Mouse (Mus musculus): ENCODE data around the gene Rnf114. TPM values are rescaled to one million over a fixed set of nuclear protein-coding genes. Genes with fewer than 3 reads are reported as not detected.
A peak's percentile ranks its signal among the peaks of the same experiment; 100 is the strongest.

Gene Rnf114
- polyA plus RNA-seq, 1 experiment from 2014 or later, result 112 TPM

GRCm38 (mm10) chr2:167490813-167491525 is 1.5 kb upstream of the Rnf114 start:
- Histone ChIP-seq H3K36me3 (no peaks in the 10 kb centered on the region), H3K9me3 (no peaks in the 10 kb centered on the region), H3K9ac (peak overlapping the region; percentile 99), H3K27ac (replicated peaks) (peak overlapping the region; percentile 99), H3K4me3 (peak overlapping the region; percentile 100), H3K4me1 (replicated peaks) (peaks cover 48% of the 10 kb centered on the region), H3K27me3 (no peaks in the 10 kb centered on the region), H3K4me2 (peak overlapping the region; percentile 95)
- 79% methylated on average over 4 of the region's 4 CpGs for WGBS
- ATAC-seq (ENCODE audit: low FRiP score, low read depth), result peak; percentile 9; the same call in 1 of the 2 replicates

- Histone ChIP-seq H3K9me3 (no peaks in the 10 kb centered on the region), H3K4me3 (peak within 1 kb of the TSS; percentile 100), H3K4me1 (replicated peaks) (peaks cover 33% of the 10 kb centered on the region), H3K9ac (peak within 1 kb of the TSS; percentile 99), H3K4me2 (peak within 1 kb of the TSS; percentile 95), H3K27me3 (no peaks in the 10 kb centered on the region), H3K36me3 (no peaks in the 10 kb centered on the region), H3K27ac (replicated peaks) (peak within 1 kb of the TSS; percentile 99)
- WGBS, result 2% methylated on average over 62 of the region's 63 CpGs
- ATAC-seq (ENCODE audit: low FRiP score, low read depth), result peak; percentile 90
Observed at GRCm38 (mm10) chr2:167492713-167493636, 530 bp downstream of the Rnf114 start, which contains the start of gene Spata2. Spata2 (minus strand) TSS chr2:167492887.

GRCm38 (mm10) chr2:167496437-167496836 is 4.0 kb downstream of the Rnf114 start:
- H3K27me3 ChIP-seq, result no peaks in the 10 kb centered on the region
- no peaks in the 10 kb centered on the region for H3K9me3 ChIP-seq
- H3K36me3 ChIP-seq, result no peaks in the 10 kb centered on the region
- no peak overlapping the region for H3K9ac ChIP-seq
- no peak for ATAC-seq (ENCODE audit: low FRiP score, low read depth)
- H3K4me2 ChIP-seq, result no peak overlapping the region
- H3K27ac ChIP-seq (replicated peaks), result no peak overlapping the region
- WGBS, result 86% methylated on average over 7 of the region's 7 CpGs
- peaks cover 15% of the 10 kb centered on the region for H3K4me1 ChIP-seq (replicated peaks)
- no peak overlapping the region for H3K4me3 ChIP-seq

- H3K36me3 ChIP-seq, result no peaks in the 10 kb centered on the region
- H3K9me3 ChIP-seq, result no peaks in the 10 kb centered on the region
- no peak overlapping the region for H3K27ac ChIP-seq (replicated peaks)
- peaks cover 9% of the 10 kb centered on the region for H3K4me1 ChIP-seq (replicated peaks)
- ATAC-seq (ENCODE audit: low FRiP score, low read depth), result no peak
- no peak overlapping the region for H3K9ac ChIP-seq
- H3K4me3 ChIP-seq, result no peak overlapping the region
- WGBS, result 73% methylated on average over 5 of the region's 5 CpGs
- no peak overlapping the region for H3K4me2 ChIP-seq
- no peaks in the 10 kb centered on the region for H3K27me3 ChIP-seq
Observed at GRCm38 (mm10) chr2:167497272-167497671, 4.8 kb downstream of the Rnf114 start.

GRCm38 (mm10) chr2:167502554-167503252 is 10.3 kb downstream of the Rnf114 start:
- peak; percentile 67 for ATAC-seq (ENCODE audit: low FRiP score, low read depth)
- Histone ChIP-seq H3K4me3 (peak overlapping the region; percentile 85), H3K4me2 (peak overlapping the region; percentile 90), H3K36me3 (peaks cover 4% of the 10 kb centered on the region; the same call in 1 of the 2 replicates), H3K4me1 (replicated peaks) (peaks cover 37% of the 10 kb centered on the region), H3K27ac (replicated peaks) (peak overlapping the region; percentile 89), H3K27me3 (no peaks in the 10 kb centered on the region), H3K9me3 (no peaks in the 10 kb centered on the region), H3K9ac (0 out of 2 replicates have a peak overlapping the region, but pooled peaks have one; percentile 19)
- 48% methylated on average over 13 of the region's 13 CpGs for WGBS

DNA sequence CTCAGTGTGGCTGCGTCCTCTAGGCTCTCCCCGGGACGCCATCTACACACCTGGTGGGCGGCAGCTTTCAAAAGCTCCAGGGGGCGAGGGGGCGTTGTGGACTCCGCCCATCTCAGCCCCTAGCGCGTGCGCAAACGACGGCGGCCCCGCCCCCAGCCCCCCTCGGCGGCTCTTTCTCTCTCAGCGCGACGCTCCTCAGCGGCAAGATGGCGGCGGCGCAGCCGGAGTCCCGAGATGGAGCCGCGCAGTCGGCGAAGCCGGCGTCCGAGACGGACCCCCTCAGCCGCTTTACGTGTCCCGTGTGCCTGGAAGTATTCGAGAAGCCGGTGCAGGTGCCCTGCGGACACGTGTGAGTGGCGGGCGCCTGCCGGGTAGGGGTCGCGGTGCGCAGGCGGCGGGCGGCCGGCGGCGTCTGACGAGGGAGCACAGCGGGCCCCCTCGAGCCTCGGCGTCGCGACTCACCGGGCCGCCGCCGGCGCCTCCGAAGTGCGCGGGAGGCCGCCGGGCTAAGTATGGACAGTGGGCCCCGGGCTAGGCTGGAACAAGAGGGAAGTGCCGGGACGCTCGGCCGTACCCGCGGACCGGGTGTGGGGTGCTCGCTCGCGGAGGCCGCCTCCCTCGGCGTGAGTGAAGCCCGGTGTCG is 10.9 kb downstream of the Rnf114 start:
- under 1% methylated on average over 76 of the region's 85 CpGs for WGBS
- peak; percentile 91 for ATAC-seq (ENCODE audit: low FRiP score, low read depth)
- Histone ChIP-seq H3K27me3 (no peaks in the 10 kb centered on the region), H3K9ac (peak overlapping the region; percentile 84), H3K4me3 (peak overlapping the region; percentile 85), H3K27ac (replicated peaks) (peak overlapping the region; percentile 89), H3K36me3 (peaks cover 4% of the 10 kb centered on the region), H3K4me1 (replicated peaks) (peaks cover 37% of the 10 kb centered on the region), H3K4me2 (peak overlapping the region; percentile 90), H3K9me3 (no peaks in the 10 kb centered on the region)

- Histone ChIP-seq H3K4me3 (peak overlapping the region; percentile 85), H3K27ac (replicated peaks) (peak overlapping the region; percentile 89), H3K4me2 (peak overlapping the region; percentile 90), H3K4me1 (replicated peaks) (peaks cover 37% of the 10 kb centered on the region), H3K9me3 (no peaks in the 10 kb centered on the region), H3K36me3 (peaks cover 8% of the 10 kb centered on the region), H3K9ac (peak overlapping the region; percentile 84), H3K27me3 (no peaks in the 10 kb centered on the region)
- peak; percentile 6; the same call in 1 of the 2 replicates for ATAC-seq (ENCODE audit: low FRiP score, low read depth)
- under 1% methylated on average over 32 of the region's 32 CpGs for WGBS
Observed at GRCm38 (mm10) chr2:167503896-167504349, 11.5 kb downstream of the Rnf114 start.

GRCm38 (mm10) chr2:167505127-167505526 is 12.7 kb downstream of the Rnf114 start:
- H3K27ac ChIP-seq (replicated peaks), result no peak overlapping the region
- peaks cover 17% of the 10 kb centered on the region for H3K36me3 ChIP-seq
- WGBS, result 79% methylated on average over 3 of the region's 3 CpGs
- no peaks in the 10 kb centered on the region for H3K9me3 ChIP-seq
- H3K9ac ChIP-seq, result peak overlapping the region; percentile 8; the same call in 1 of the 2 replicates
- H3K27me3 ChIP-seq, result no peaks in the 10 kb centered on the region
- peaks cover 37% of the 10 kb centered on the region for H3K4me1 ChIP-seq (replicated peaks)
- H3K4me3 ChIP-seq, result 0 out of 2 replicates have a peak overlapping the region, but pooled peaks have one; percentile 85
- H3K4me2 ChIP-seq, result peak overlapping the region; percentile 90
- no peak for ATAC-seq (ENCODE audit: low FRiP score, low read depth)

DNA sequence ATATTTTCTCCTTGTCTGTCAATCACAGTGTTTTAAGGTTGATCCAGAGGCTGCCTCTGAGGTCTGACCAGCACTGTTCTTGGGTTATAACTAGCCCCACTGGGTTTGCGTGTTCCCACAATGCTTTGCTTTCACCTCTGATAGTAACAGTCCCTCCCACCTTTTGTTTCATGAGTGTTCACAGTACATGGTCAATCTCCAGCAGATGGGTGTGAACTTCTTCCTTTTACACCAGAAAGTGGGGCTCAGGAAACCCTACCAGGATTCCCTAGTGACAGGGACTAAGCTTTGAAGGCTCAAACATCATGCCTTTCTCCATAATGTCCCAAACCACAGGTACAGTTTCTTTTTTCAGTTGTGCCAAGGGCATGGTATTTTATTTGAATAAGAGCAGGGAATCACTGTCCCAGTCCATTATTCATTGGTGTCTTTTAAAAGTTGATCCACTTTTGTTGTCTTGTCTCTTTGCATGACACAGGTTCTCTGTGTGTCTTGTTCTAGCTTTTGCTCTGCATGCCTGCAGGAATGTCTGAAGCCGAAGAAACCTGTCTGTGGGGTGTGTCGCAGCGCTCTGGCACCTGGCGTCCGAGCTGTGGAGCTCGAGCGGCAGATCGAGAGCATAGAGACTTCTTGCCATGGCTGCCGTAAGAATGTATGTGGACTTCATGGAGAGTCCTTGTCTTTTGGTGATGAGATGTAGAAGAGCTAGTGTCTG is 14.3 kb downstream of the Rnf114 start:
- no peak overlapping the region for H3K27ac ChIP-seq (replicated peaks)
- H3K4me3 ChIP-seq, result no peak overlapping the region
- H3K9me3 ChIP-seq, result no peaks in the 10 kb centered on the region
- H3K36me3 ChIP-seq, result peaks cover 31% of the 10 kb centered on the region
- H3K4me2 ChIP-seq, result no peak overlapping the region
- H3K4me1 ChIP-seq (replicated peaks), result peaks cover 37% of the 10 kb centered on the region
- H3K27me3 ChIP-seq, result no peaks in the 10 kb centered on the region
- ATAC-seq (ENCODE audit: low FRiP score, low read depth), result no peak
- H3K9ac ChIP-seq, result no peak overlapping the region; the same call in 1 of the 2 replicates
- 97% methylated on average over 10 of the region's 10 CpGs for WGBS

GRCm38 (mm10) chr2:167507719-167508385 is 15.4 kb downstream of the Rnf114 start:
- H3K9ac ChIP-seq, result no peak overlapping the region
- H3K36me3 ChIP-seq, result peaks cover 43% of the 10 kb centered on the region
- no peak overlapping the region for H3K4me2 ChIP-seq
- H3K4me3 ChIP-seq, result no peak overlapping the region
- ATAC-seq (ENCODE audit: low FRiP score, low read depth), result no peak
- H3K27ac ChIP-seq (replicated peaks), result no peak overlapping the region
- H3K4me1 ChIP-seq (replicated peaks), result peaks cover 33% of the 10 kb centered on the region
- no peaks in the 10 kb centered on the region for H3K9me3 ChIP-seq
- no peaks in the 10 kb centered on the region for H3K27me3 ChIP-seq
- 96% methylated on average over 3 of the region's 3 CpGs for WGBS

All from hindbrain, embryonic 15.5 days (tissue).